10 mouse cellular contexts compared by ENCODE assay signal in genomic region chr19:43442269-43442668, GRCm38 (mm10). TPM values are rescaled to one million over a fixed set of nuclear protein-coding genes. Genes with fewer than 3 reads are reported as not detected.
DNase-seq lines count a peak whose midpoint lies in the region; ATAC-seq lines count a peak whose summit lies in the region.
"Had no signal": no experiment of that assay in that cellular context is flagged by ENCODE, and none has a peak within 500 bp of the region (broad histone marks: within the 10 kb centered on the region; RNA-seq: fewer than 3 reads in every experiment).

No protein-coding gene starts in this region.

- no peak overlapping the region for H3K27ac ChIP-seq in heart, embryonic 12.5 days (ENCODE audit: poor library complexity, severe bottlenecking)
- no peak overlapping the region for H3K27ac ChIP-seq in embryonic facial prominence, embryonic 15.5 days (replicated peaks)
- no peak overlapping the region for H3K27ac ChIP-seq in midbrain, embryonic 13.5 days
- H3K27ac ChIP-seq: heart, embryonic 15.5 days had no signal

- no peak overlapping the region for H3K4me3 ChIP-seq in heart, embryonic 12.5 days
- H3K4me3 ChIP-seq in embryonic facial prominence, embryonic 15.5 days (replicated peaks), result peak overlapping the region; percentile 66
- peak overlapping the region; percentile 78 for H3K4me3 ChIP-seq in midbrain, embryonic 13.5 days (replicated peaks)

- peaks cover 62% of the 10 kb centered on the region for H3K27me3 ChIP-seq in heart, embryonic 12.5 days (replicated peaks)
- H3K27me3 ChIP-seq in embryonic facial prominence, embryonic 15.5 days, result peaks cover 27% of the 10 kb centered on the region
- H3K27me3 ChIP-seq in midbrain, embryonic 13.5 days, result peaks cover 35% of the 10 kb centered on the region

- no peaks in the 10 kb centered on the region for H3K36me3 ChIP-seq in heart, embryonic 12.5 days
- H3K36me3 ChIP-seq in embryonic facial prominence, embryonic 15.5 days, result no peaks in the 10 kb centered on the region
- no peaks in the 10 kb centered on the region for H3K36me3 ChIP-seq in midbrain, embryonic 13.5 days
- H3K36me3 ChIP-seq: heart, embryonic 15.5 days had no signal

- peaks cover 3% of the 10 kb centered on the region; the same call in 1 of the 2 replicates for H3K9me3 ChIP-seq in heart, embryonic 12.5 days (replicated peaks)
- H3K9me3 ChIP-seq in embryonic facial prominence, embryonic 15.5 days (replicated peaks), result 0 out of 2 replicates have a peak, but pooled peaks cover 3% of the 10 kb centered on the region
- H3K9me3 ChIP-seq in midbrain, embryonic 13.5 days, result no peaks in the 10 kb centered on the region
- H3K9me3 ChIP-seq: heart, embryonic 15.5 days had no signal

- peaks cover 9% of the 10 kb centered on the region for H3K4me1 ChIP-seq in heart, embryonic 12.5 days (replicated peaks)
- H3K4me1 ChIP-seq in embryonic facial prominence, embryonic 15.5 days, result peaks cover 20% of the 10 kb centered on the region
- peaks cover 12% of the 10 kb centered on the region for H3K4me1 ChIP-seq in midbrain, embryonic 13.5 days (replicated peaks)

- no peak overlapping the region for H3K4me2 ChIP-seq in heart, embryonic 12.5 days
- peak overlapping the region; percentile 100 for H3K4me2 ChIP-seq in embryonic facial prominence, embryonic 15.5 days (replicated peaks)
- H3K4me2 ChIP-seq in midbrain, embryonic 13.5 days (replicated peaks), result peak overlapping the region; percentile 97

- peak; percentile 8 for DNase-seq in heart, postnatal 4 days
- peak; percentile 18 for DNase-seq in Muller cell, postnatal 12 days (ENCODE audit: inconsistent ontology term)
- no peak for DNase-seq in adrenal gland, postnatal 36 days
- DNase-seq in layer of hippocampus, postnatal 25 days (ENCODE audit: extremely low spot score in 1 of 2, low spot score in 1 of 2), result no peak
- no peak for DNase-seq in adrenal gland, postnatal 4 days (ENCODE audit: low spot score in 2 of 2)
- DNase-seq: adrenal gland, postnatal 14 days had no signal

- 23% methylated on average over 6 of the region's 6 CpGs for WGBS in heart, embryonic 12.5 days
- 23% methylated on average over 6 of the region's 6 CpGs for WGBS in embryonic facial prominence, embryonic 15.5 days
- 56% methylated on average over 6 of the region's 6 CpGs for WGBS in midbrain, embryonic 13.5 days

- no peak for ATAC-seq in heart, embryonic 12.5 days (ENCODE audit: insufficient number of reproducible peaks, low FRiP score)
- no peak for ATAC-seq in embryonic facial prominence, embryonic 15.5 days (ENCODE audit: insufficient number of reproducible peaks, low FRiP score, low TSS enrichment, low read depth)
- no peak for ATAC-seq in midbrain, embryonic 13.5 days

- no peak overlapping the region for H3K9ac ChIP-seq in heart, embryonic 12.5 days
- no peak overlapping the region for H3K9ac ChIP-seq in embryonic facial prominence, embryonic 15.5 days
- no peak overlapping the region for H3K9ac ChIP-seq in midbrain, embryonic 13.5 days (replicated peaks)
- H3K9ac ChIP-seq: heart, embryonic 15.5 days had no signal

RNA-seq across cellular contexts. Expression of gene Cnnm1, which starts 2.0 kb away (rescaled TPM):
- under 1 TPM; 0.10 to 0.11 TPM for total RNA-seq in heart, postnatal 4 days (2021)
- polyA plus RNA-seq in heart, embryonic 12.5 days (2016; fragmentation: Nextera tagmentation; extraction: Ambion mirVana), result 0.06 and 0.12 TPM in 2 replicates
- 3.1 and 3.5 TPM in 2 replicates for polyA plus RNA-seq in embryonic facial prominence, embryonic 15.5 days (2015; fragmentation: Nextera tagmentation; extraction: Ambion mirVana)
- 0.80 and 1.3 TPM in 2 replicates for polyA plus RNA-seq in midbrain, embryonic 13.5 days (2015; fragmentation: Nextera tagmentation; extraction: Ambion mirVana)
- total RNA-seq in adrenal gland, postnatal 36 days (2021), result under 1 TPM; 0.10 to 0.16 TPM
- total RNA-seq in layer of hippocampus, postnatal 25 days (2021), result 100 to 1,000 TPM in 1 of 2 experiments, 10 to 100 TPM in 1; 94.0 to 102 TPM
- total RNA-seq in adrenal gland, postnatal 4 days (2021), result 1 to 10 TPM; 1.2 to 1.5 TPM

RNA-seq across cellular contexts. Expression of gene Hpse2, which starts 54.1 kb away (rescaled TPM):
- 1 to 10 TPM in 1 of 2 experiments, under 1 TPM in 1; 0.71 to 1.4 TPM for total RNA-seq in heart, postnatal 4 days (2021)
- 0.30 and 0.51 TPM in 2 replicates for polyA plus RNA-seq in heart, embryonic 12.5 days (2016; fragmentation: Nextera tagmentation; extraction: Ambion mirVana)
- 16.1 and 19.1 TPM in 2 replicates for polyA plus RNA-seq in embryonic facial prominence, embryonic 15.5 days (2015; fragmentation: Nextera tagmentation; extraction: Ambion mirVana)
- polyA plus RNA-seq in midbrain, embryonic 13.5 days (2015; fragmentation: Nextera tagmentation; extraction: Ambion mirVana), result 0.05 TPM in 2 replicates
- not detected for total RNA-seq in adrenal gland, postnatal 36 days (2021)
- under 1 TPM; 0.25 to 0.28 TPM for total RNA-seq in layer of hippocampus, postnatal 25 days (2021)
- total RNA-seq in adrenal gland, postnatal 4 days (2021), result under 1 TPM in 1 of 2 experiments, not detected in 1; 0.11 TPM
- total RNA-seq: adrenal gland, postnatal 14 days had no signal

Comparison
In these comparisons a context has a peak if more than half of its experiments do, and no peak if none do; other contexts are left out.
1. DNase-seq: peak in heart, postnatal 4 days (single experiment) and Muller cell, postnatal 12 days (single experiment); none in adrenal gland, postnatal 36 days (0 of 2), layer of hippocampus, postnatal 25 days (0 of 2) and adrenal gland, postnatal 4 days (0 of 2).
2. RNA of gene Cnnm1, which starts 2.0 kb away (total RNA-seq): 94.0 to 102 TPM in layer of hippocampus, postnatal 25 days; 1.2 to 1.5 TPM in adrenal gland, postnatal 4 days, 0.10 to 0.16 TPM in adrenal gland, postnatal 36 days and 0.10 to 0.11 TPM in heart, postnatal 4 days; every median in the first group is over 10 times any median in the second.